Mouse (Mus musculus) thymus, adult 2 months (tissue): ENCODE measurements at regions not wholly inside any gene's neighbourhood (a gene's known extent, or its start where the extent isn't known, plus 50 kb on each side); places are given as distances from the start of the nearest gene placed in this dataset.

Experiments used
- CTCF ChIP-seq: fragments of 200-500 bp; IDR thresholded peaks from 2 replicates; pipeline ENCODE4 v1.5.1; 2012; ENCODE audit warnings: mild to moderate bottlenecking, control low read depth, low read length, moderate library complexity, borderline replicate concordance; ENCODE audit not compliant: control insufficient read depth, poor library complexity, insufficient read depth; ENCODE audit errors: extremely low read depth
- POLR2A ChIP-seq: fragments of 200-500 bp; IDR thresholded peaks from 2 replicates; pipeline ENCODE4 v1.6.1; 2012; ENCODE audit warnings: mild to moderate bottlenecking, low read length, control low read depth, moderate library complexity; ENCODE audit not compliant: control insufficient read depth, poor library complexity, insufficient read depth; ENCODE audit errors: extremely low read depth

DNA sequence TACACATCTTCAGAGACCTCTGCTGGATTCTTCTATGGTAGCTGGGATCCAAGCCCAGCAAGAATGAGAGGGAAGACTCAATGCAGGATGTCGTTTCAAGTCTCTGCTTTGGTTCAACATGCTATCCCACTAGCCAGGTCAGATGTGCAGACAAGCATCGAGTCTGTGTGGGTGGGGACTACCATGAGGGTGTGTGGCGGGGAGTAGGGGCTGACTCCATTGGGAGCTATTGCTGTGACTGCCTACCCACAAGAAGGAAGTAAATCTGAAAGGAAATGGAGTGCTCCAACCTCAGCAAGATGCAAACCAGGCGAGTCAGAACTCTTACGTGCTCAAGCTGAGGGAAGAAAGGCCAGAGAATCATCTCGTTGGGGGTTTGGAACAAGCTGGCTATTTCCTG, 94.4 kb downstream of the Smim20 start:
- no peak for TF ChIP-seq CTCF
- no peak for TF ChIP-seq POLR2A
